Mouse (Mus musculus): Measurements from ENCODE around the gene Ciz1. TPM values are rescaled to one million over a fixed set of nuclear protein-coding genes. Genes with fewer than 3 reads are reported as not detected.
A peak's percentile ranks its signal among the peaks of the same experiment; 100 is the strongest.

The Ciz1 gene
- polyA plus RNA-seq, 1 experiment from 2014 or later = 53.7 TPM

DNA sequence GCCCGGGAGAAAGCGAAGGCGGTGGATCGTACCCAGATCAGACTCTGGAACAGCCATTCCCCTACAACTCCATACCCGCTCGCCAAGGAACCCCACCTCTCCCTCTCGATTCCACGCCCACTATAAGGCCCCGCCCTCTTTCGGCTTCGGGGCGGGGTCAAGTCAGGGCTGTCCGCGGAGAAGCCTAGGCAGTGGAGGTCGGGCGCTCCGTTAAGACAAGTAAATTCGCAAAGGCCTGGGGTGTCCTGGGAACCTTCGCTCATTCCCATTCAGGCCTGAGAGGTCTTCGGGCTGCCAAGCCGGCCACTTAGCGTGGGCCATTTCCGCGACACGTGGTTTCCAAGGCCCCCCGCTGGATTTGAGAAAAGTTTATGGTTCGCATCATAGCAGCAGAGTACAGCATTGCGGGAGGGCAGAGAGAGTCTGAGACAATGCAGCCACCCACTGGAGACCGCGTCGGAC lies 43.4 kb downstream of the Ciz1 start, which contains the start of gene Ptges2:
Gene Ptges2, plus strand, starts transcription at position 413 of the 462 bp plus-strand sequence.
- H3K36me3 ChIP-seq = peaks cover 16% of the 10 kb centered on the region
- peak within 1 kb of the TSS; percentile 96 for H3K4me2 ChIP-seq
- H3K27me3 ChIP-seq = no peaks in the 10 kb centered on the region
- H3K27ac ChIP-seq = peak within 1 kb of the TSS; percentile 93
- H3K4me3 ChIP-seq = peak within 1 kb of the TSS; percentile 94
- H3K9ac ChIP-seq = peak within 1 kb of the TSS; percentile 95
- peaks cover 22% of the 10 kb centered on the region for H3K4me1 ChIP-seq (replicated peaks)
- no peaks in the 10 kb centered on the region for H3K9me3 ChIP-seq
- ATAC-seq (ENCODE audit: low FRiP score) = peak; percentile 91
- WGBS = under 1% methylated on average over 31 of the region's 31 CpGs

- peak overlapping the region; percentile 95 for H3K9ac ChIP-seq
- H3K4me1 ChIP-seq (replicated peaks) = peaks cover 22% of the 10 kb centered on the region
- peak overlapping the region; percentile 93 for H3K27ac ChIP-seq
- ATAC-seq (ENCODE audit: low FRiP score) = peak; percentile 97
- H3K36me3 ChIP-seq = peaks cover 22% of the 10 kb centered on the region
- H3K4me2 ChIP-seq = peak overlapping the region; percentile 96
- no peaks in the 10 kb centered on the region for H3K9me3 ChIP-seq
- WGBS = 0% methylated on average over 54 of the region's 59 CpGs
- H3K4me3 ChIP-seq = peak overlapping the region; percentile 94
- H3K27me3 ChIP-seq = no peaks in the 10 kb centered on the region
These were observed 44.0 kb downstream of the Ciz1 start for GRCm38 (mm10) chr2:32395946-32396621.

DNA sequence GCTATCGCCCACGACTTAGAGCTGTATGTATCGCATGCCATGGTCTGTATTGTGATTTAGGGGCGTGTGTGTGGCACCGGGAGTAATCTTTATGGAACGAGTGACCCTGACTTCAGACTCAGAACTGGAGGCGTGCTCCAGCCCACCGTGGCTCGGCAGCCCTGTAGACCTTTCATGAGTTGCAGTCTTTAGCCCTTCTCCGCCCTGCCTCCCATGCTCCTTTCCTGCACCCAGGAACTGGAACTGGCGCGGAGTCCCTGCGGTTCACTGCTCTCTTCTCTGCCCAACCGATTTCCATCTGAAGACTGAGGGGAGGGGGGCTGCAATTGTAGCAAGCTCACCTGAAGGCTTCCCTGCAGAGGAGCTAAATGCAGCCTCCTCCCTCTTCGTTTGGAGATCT lies 44.6 kb downstream of the Ciz1 start:
- under 1% methylated on average over 15 of the region's 15 CpGs for WGBS

DNA sequence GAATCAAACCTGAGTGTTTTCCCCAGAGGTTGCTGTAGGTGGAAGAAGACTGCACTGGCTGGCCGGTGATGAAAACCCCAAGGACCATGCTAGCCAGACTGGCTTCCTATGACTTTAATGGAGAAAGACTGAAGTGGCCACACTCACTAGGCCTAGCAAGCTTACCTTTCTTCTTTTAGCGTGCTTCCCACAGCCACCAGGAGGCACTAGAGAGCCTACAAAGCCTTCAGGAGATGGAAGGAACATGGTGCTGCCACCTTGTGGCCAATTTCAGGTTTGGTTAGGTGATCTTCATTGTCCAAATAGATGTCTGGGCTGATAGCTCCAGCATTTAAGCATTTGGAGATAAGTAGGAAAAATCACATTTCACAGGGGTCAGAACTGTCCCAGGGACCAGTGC lies 52.5 kb downstream of the Ciz1 start:
- ATAC-seq (ENCODE audit: low FRiP score) = peak; percentile 36; the same call in 1 of the 2 replicates
- H3K9ac ChIP-seq = no peak overlapping the region
- H3K27me3 ChIP-seq = no peaks in the 10 kb centered on the region
- no peak overlapping the region for H3K4me3 ChIP-seq
- 0 out of 2 replicates have a peak overlapping the region, but pooled peaks have one; percentile 8 for H3K27ac ChIP-seq
- H3K4me1 ChIP-seq (replicated peaks) = no peaks in the 10 kb centered on the region
- H3K4me2 ChIP-seq = no peak overlapping the region
- 20% methylated on average over 2 of the region's 2 CpGs for WGBS
- H3K9me3 ChIP-seq = no peaks in the 10 kb centered on the region
- peaks cover 41% of the 10 kb centered on the region for H3K36me3 ChIP-seq

More for the DNA sequence above, 44.6 kb downstream of the Ciz1 start:
- Histone ChIP-seq H3K4me3 (peak overlapping the region; percentile 94), H3K27me3 (no peaks in the 10 kb centered on the region), H3K4me2 (peak overlapping the region; percentile 96), H3K27ac (peak overlapping the region; percentile 93), H3K9me3 (no peaks in the 10 kb centered on the region), H3K36me3 (peaks cover 28% of the 10 kb centered on the region), H3K9ac (peak overlapping the region; percentile 95), H3K4me1 (replicated peaks) (peaks cover 22% of the 10 kb centered on the region)
- no peak for ATAC-seq (ENCODE audit: low FRiP score)

- Histone ChIP-seq H3K27me3 (no peaks in the 10 kb centered on the region), H3K4me3 (no peak overlapping the region), H3K27ac (no peak overlapping the region), H3K36me3 (peaks cover 16% of the 10 kb centered on the region), H3K4me2 (no peak overlapping the region), H3K9ac (no peak overlapping the region), H3K4me1 (replicated peaks) (no peaks in the 10 kb centered on the region), H3K9me3 (no peaks in the 10 kb centered on the region)
- ATAC-seq (ENCODE audit: low FRiP score) = no peak
- 80% methylated on average over 7 of the region's 7 CpGs for WGBS
These were observed 55.2 kb downstream of the Ciz1 start for GRCm38 (mm10) chr2:32407144-32407824.

DNA sequence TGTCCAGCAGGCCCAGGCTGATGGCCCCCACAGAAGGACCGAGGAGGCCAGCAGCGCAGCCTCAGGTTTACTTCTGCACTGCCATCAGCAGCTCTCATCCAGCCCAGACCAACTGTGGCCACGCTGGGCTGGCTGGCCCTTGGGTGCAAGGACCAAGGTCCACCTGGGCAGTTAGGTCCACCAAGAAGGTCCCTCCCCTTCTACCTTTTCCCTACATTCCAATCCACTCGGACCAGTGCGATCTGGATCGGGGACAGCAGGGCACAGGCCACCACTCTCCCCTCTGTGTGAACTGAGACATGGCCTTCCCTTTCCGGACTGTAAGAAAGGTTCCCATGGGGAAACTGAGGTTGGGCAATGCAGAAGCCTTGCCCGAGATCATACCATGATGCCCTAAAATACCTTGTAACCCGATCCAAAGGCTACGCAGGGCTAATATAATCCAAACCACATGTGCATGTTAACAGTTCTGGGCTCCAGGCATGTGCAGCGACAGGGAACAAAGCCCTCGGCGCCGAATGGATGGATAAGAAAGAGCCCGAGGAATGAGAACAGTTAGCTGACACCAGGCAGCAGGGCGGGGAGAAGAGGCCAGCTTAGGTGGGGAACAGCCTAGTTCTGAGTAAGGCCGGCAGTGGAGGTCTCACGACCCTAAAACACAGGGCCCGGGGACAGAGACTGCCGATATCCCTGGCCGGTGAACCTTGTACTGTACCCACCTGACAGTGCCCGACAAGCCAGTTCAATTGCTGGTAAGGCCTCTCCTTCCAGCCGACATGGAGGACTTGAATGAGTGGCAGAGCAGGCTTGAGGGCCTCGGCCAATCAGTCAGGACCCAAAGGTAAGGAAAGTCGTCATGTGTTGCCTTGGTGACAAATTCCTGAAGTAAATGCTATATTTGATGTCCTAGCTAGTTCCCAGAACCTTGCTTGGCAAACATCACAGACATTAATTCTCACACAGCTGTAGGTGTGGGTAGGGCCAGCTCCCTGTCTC lies 56.6 kb downstream of the Ciz1 start:
- no peaks in the 10 kb centered on the region for H3K4me1 ChIP-seq (replicated peaks)
- no peak for ATAC-seq (ENCODE audit: low FRiP score)
- H3K27ac ChIP-seq = no peak overlapping the region
- no peak overlapping the region; the same call in 1 of the 2 replicates for H3K9ac ChIP-seq
- WGBS = 73% methylated on average over 25 of the region's 25 CpGs
- H3K9me3 ChIP-seq = no peaks in the 10 kb centered on the region
- peaks cover 3% of the 10 kb centered on the region for H3K36me3 ChIP-seq
- H3K4me2 ChIP-seq = no peak overlapping the region
- H3K4me3 ChIP-seq = no peak overlapping the region
- no peaks in the 10 kb centered on the region for H3K27me3 ChIP-seq

DNA sequence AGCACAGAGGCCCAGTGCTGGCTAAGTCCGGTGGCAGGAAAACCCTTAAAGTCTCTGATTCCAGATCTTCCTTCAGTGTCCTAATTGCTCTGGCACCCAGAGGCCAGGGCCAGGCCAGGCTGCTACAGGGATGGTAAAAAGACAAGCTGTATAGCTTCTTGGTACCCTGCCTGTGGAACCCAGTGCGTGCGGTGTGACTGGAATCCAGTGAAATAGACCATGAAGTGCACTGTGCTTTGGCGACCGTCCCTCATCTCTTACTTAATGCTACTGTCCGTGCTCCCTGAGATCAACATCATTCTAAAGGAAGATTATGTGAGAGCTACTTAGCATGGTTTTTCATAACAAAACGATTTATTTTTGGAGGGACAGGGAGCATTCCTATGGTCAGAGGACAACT lies 59.3 kb downstream of the Ciz1 start:
- H3K4me1 ChIP-seq (replicated peaks) = no peaks in the 10 kb centered on the region
- no peak overlapping the region for H3K27ac ChIP-seq
- no peak overlapping the region for H3K9ac ChIP-seq
- no peaks in the 10 kb centered on the region for H3K9me3 ChIP-seq
- H3K4me3 ChIP-seq = no peak overlapping the region
- H3K4me2 ChIP-seq = no peak overlapping the region
- WGBS = 87% methylated on average over 7 of the region's 7 CpGs
- H3K36me3 ChIP-seq = peaks cover 29% of the 10 kb centered on the region
- H3K27me3 ChIP-seq = no peaks in the 10 kb centered on the region
- no peak for ATAC-seq (ENCODE audit: low FRiP score)

DNA sequence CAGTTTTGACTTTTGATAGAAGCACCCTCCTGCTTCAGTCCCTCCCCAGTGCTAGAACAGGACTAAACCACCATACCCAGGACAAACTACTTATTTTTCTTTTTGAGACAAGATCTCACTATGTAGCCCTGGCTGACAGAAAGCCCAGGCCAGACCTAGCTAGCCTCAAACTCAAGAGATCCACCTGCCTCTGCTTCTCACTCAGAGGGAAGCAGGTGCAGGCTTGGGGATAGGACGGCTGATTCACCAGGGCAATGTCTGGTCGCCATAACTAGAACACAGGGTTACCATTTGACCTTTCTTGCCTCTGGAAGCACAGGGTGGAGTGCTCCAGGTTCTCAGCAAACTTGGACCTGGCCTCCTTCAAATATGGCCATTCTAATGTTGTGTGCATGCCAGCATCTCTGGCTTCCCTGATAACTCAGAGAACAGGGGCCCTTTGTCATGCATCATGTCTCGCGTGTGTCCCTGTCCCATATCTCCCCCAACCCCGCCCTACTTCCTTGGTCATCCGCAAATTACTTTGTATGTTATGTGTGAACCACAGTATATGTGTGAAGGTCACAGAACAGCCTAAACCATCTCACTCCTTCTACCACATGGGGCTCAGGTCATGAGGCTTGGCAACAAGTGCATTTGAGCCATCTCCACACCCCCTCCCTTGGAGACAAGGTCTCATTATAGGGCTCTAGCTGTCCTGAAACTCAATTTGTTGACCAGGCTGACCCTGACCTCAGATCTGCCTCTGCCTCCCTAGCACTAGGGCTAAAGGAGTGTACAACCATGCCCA lies 60.8 kb downstream of the Ciz1 start:
- Histone ChIP-seq H3K27me3 (no peaks in the 10 kb centered on the region), H3K9ac (no peak overlapping the region), H3K4me1 (replicated peaks) (no peaks in the 10 kb centered on the region), H3K36me3 (peaks cover 44% of the 10 kb centered on the region), H3K4me3 (no peak overlapping the region), H3K9me3 (no peaks in the 10 kb centered on the region), H3K4me2 (no peak overlapping the region), H3K27ac (no peak overlapping the region)
- ATAC-seq (ENCODE audit: low FRiP score) = no peak
- 91% methylated on average over 6 of the region's 6 CpGs for WGBS

- WGBS = 66% methylated on average over 5 of the region's 5 CpGs
- no peak overlapping the region for H3K4me3 ChIP-seq
- no peaks in the 10 kb centered on the region for H3K27me3 ChIP-seq
- no peak overlapping the region for H3K27ac ChIP-seq
- no peak overlapping the region for H3K4me2 ChIP-seq
- H3K4me1 ChIP-seq (replicated peaks) = no peaks in the 10 kb centered on the region
- no peaks in the 10 kb centered on the region for H3K9me3 ChIP-seq
- H3K9ac ChIP-seq = no peak overlapping the region
- ATAC-seq (ENCODE audit: low FRiP score) = no peak
- H3K36me3 ChIP-seq = peaks cover 54% of the 10 kb centered on the region
These were observed 61.8 kb downstream of the Ciz1 start for GRCm38 (mm10) chr2:32413936-32414335.

DNA sequence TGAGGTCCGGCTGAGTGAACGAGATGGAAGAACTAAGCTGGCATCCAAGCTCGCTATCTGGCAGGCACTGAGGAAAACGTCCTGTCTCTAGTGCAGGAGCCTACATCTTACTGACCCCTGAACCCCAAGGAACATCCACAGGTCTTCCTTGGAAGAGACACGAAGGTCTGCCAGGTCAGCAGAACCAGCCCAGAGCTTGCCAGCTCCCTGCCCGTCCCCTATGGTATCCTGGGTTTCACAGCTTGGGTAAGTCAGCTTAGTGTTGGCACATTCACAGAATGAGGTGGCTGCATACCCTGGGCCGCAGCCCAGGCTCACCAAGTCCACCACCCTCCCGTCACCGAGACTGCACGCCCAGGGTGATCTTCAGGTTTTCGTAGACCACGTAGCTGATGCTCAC lies 63.7 kb downstream of the Ciz1 start:
- 94% methylated on average over 12 of the region's 12 CpGs for WGBS
- Histone ChIP-seq H3K4me3 (no peak overlapping the region), H3K36me3 (peaks cover 73% of the 10 kb centered on the region), H3K4me2 (no peak overlapping the region), H3K9ac (no peak overlapping the region), H3K9me3 (no peaks in the 10 kb centered on the region), H3K27ac (no peak overlapping the region), H3K27me3 (no peaks in the 10 kb centered on the region), H3K4me1 (replicated peaks) (no peaks in the 10 kb centered on the region)
- ATAC-seq (ENCODE audit: low FRiP score) = no peak

- H3K9ac ChIP-seq = no peak overlapping the region
- H3K27me3 ChIP-seq = no peaks in the 10 kb centered on the region
- no peaks in the 10 kb centered on the region for H3K9me3 ChIP-seq
- ATAC-seq (ENCODE audit: low FRiP score) = no peak
- H3K4me1 ChIP-seq (replicated peaks) = peaks cover under 1% of the 10 kb centered on the region; the same call in 1 of the 2 replicates
- no peak overlapping the region for H3K27ac ChIP-seq
- no peak overlapping the region for H3K4me3 ChIP-seq
- H3K36me3 ChIP-seq = peaks cover 80% of the 10 kb centered on the region
- no peak overlapping the region for H3K4me2 ChIP-seq
- WGBS = 93% methylated on average over 2 of the region's 2 CpGs
These were observed 64.4 kb downstream of the Ciz1 start for GRCm38 (mm10) chr2:32416556-32416955.
